Mouse (Mus musculus) liver (tissue): ENCODE measurements around the gene Gstm5.

ENCODE experiments used
- DNase-seq: peaks from one replicate; pipeline ENCODE4 v3.0.0-alpha.2; 2020; ENCODE audit warnings: mixed read lengths

The Gstm5 gene

GRCm38 (mm10) chr3:107932128-107932527 lies 36.5 kb downstream of the Gstm5 start:
- no peak for DNase-seq

- DNase-seq, result no peak
These were observed 39.6 kb downstream of the Gstm5 start for GRCm38 (mm10) chr3:107935268-107935667.

GRCm38 (mm10) chr3:107935888-107936287 lies 40.3 kb downstream of the Gstm5 start:
- no peak for DNase-seq

GRCm38 (mm10) chr3:107939403-107939802 lies 43.8 kb downstream of the Gstm5 start:
- peak; percentile 57 for DNase-seq

GRCm38 (mm10) chr3:107939830-107940229 lies 44.2 kb downstream of the Gstm5 start:
- no peak for DNase-seq

- no peak for DNase-seq
These were observed 44.9 kb downstream of the Gstm5 start for GRCm38 (mm10) chr3:107940524-107940923.

GRCm38 (mm10) chr3:107941261-107941660 lies 45.6 kb downstream of the Gstm5 start:
- no peak for DNase-seq

GRCm38 (mm10) chr3:107943239-107943990 lies 47.8 kb downstream of the Gstm5 start, which contains the start of gene Gstm6:
Gene Gstm6, minus strand, starts transcription at chr3:107943749.
- peak; percentile 32 for DNase-seq

GRCm38 (mm10) chr3:107945729-107946128 lies 50.1 kb downstream of the Gstm5 start:
- DNase-seq, result no peak
